ENCODE assay signal across 8 mouse cellular contexts in the genomic region with DNA sequence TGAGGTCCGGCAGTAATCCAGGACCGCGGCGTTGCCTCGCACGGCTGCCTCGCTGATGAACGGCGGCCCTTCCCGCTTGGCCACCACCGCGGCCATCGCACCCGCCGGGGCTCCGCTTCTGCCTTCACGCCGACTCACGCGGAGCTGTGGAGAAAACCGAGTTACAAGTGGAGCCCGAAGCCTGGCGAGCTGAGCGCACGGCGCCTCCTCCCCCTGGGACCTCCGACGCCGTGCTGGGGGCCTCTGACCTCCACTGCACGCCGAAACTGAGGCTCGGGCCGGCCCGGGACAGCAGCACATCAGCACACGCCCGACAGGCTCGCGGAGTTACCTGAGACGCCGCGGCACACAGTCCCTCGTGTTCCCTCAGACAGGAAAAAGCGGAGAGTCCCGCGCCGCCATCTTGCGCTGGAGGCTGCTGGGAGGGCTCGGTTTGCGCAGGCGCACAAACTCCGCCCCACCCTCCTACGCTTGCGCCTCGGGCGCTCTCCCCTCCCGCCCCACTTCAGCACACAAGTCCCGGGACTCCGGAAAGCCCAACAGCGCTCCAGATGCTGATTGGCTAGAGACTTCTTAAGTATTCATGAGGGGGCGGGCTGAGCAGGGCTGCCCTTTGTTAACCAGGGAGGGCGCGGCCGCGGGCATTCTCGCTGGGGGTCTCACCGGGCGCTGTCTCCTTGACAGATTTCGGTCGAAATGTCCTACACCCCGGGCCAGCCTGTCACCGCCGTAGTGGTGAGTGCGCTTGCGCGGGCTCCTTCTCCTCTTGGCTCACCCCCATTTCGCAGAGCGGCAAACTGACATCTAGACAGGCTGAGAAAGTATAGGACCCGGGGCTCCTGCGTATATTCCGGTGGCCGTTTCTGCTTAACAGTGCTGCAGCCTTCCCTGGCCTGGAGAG. TPM values are rescaled to one million over a fixed set of nuclear protein-coding genes. Genes with fewer than 3 reads are reported as not detected.
DNase-seq lines count a peak whose midpoint lies in the region; ATAC-seq and TF ChIP-seq lines count a peak whose summit lies in the region.

A gene (minus strand): TSS at position 430 of the 901 bp plus-strand sequence.
A gene (plus strand): TSS at position 476 of the 901 bp plus-strand sequence.

- H3K9ac ChIP-seq in forebrain, embryonic 13.5 days = peak within 1 kb of the TSS; percentile 90
- peak within 1 kb of the TSS; percentile 99 for H3K9ac ChIP-seq in liver, postnatal 0 days (replicated peaks)
- peak within 1 kb of the TSS; percentile 88 for H3K9ac ChIP-seq in neural tube, embryonic 14.5 days (replicated peaks; ENCODE audit: low read depth, low read length)

- peaks cover 41% of the 10 kb centered on the region for H3K36me3 ChIP-seq in E14TG2a.4 (ENCODE audit: insufficient read depth, low read length)
- peaks cover 31% of the 10 kb centered on the region for H3K36me3 ChIP-seq in forebrain, embryonic 13.5 days (ENCODE audit: poor library complexity, severe bottlenecking)
- H3K36me3 ChIP-seq in liver, postnatal 0 days (replicated peaks; ENCODE audit: insufficient read depth, low read length) = peaks cover 8% of the 10 kb centered on the region; the same call in 1 of the 2 replicates
- 0 out of 2 replicates have a peak, but pooled peaks cover under 1% of the 10 kb centered on the region for H3K36me3 ChIP-seq in neural tube, embryonic 14.5 days (ENCODE audit: control insufficient read depth, insufficient read depth, low read length)

- WGBS in forebrain, embryonic 13.5 days = under 1% methylated on average over 81 of the region's 81 CpGs
- WGBS in large intestine, adult 2 months = under 1% methylated on average over 81 of the region's 81 CpGs
- WGBS in liver, postnatal 0 days (ENCODE audit: insufficient replicate concordance) = 0% methylated on average over 74 of the region's 81 CpGs
- WGBS in neural tube, embryonic 14.5 days = under 1% methylated on average over 81 of the region's 81 CpGs

- peak within 1 kb of the TSS; percentile 79 for H3K27ac ChIP-seq in forebrain, embryonic 13.5 days
- peak within 1 kb of the TSS; percentile 94 for H3K27ac ChIP-seq in liver, postnatal 0 days (ENCODE audit: low read depth)
- H3K27ac ChIP-seq in neural tube, embryonic 14.5 days (ENCODE audit: low read depth, low read length) = peak within 1 kb of the TSS; percentile 87

- peak within 1 kb of the TSS; percentile 84 for H3K4me2 ChIP-seq in forebrain, embryonic 13.5 days
- H3K4me2 ChIP-seq in liver, postnatal 0 days (ENCODE audit: low read depth, low read length) = peak within 1 kb of the TSS; percentile 99
- H3K4me2 ChIP-seq in neural tube, embryonic 14.5 days (ENCODE audit: low read depth, low read length) = peak within 1 kb of the TSS; percentile 79

- intact Hi-C loops in heart, postnatal 10 days (cut with DNase I) = no loop called here

- H3K9me3 ChIP-seq in E14TG2a.4 (ENCODE audit: low read length) = no peaks in the 10 kb centered on the region
- H3K9me3 ChIP-seq in forebrain, embryonic 13.5 days (replicated peaks) = no peaks in the 10 kb centered on the region
- H3K9me3 ChIP-seq in liver, postnatal 0 days (ENCODE audit: low read length) = no peaks in the 10 kb centered on the region
- H3K9me3 ChIP-seq in neural tube, embryonic 14.5 days (ENCODE audit: control insufficient read depth, low read length) = no peaks in the 10 kb centered on the region

- TF ChIP-seq CTCF in E14TG2a.4 (conservative IDR thresholded peaks at IDR 0.05; ENCODE audit: low read length) = no peak
- TF ChIP-seq CTCF in liver, postnatal 0 days (IDR thresholded peaks at IDR 0.05; ENCODE audit: low read depth) = 0 out of 2 replicates have a peak, but pooled peaks have one; percentile 1

- DNase-seq in c-Kit-positive CD71-positive TER-119-positive erythroid progenitor cells, embryonic 14.5 days (ENCODE audit: low spot score) = peak; percentile 95
- DNase-seq in heart, postnatal 10 days = peak; percentile 97
- DNase-seq in large intestine, adult 2 months (ENCODE audit: low read depth, low spot score) = peak; percentile 92
- DNase-seq in liver, postnatal 0 days = peak; percentile 97
- peak; percentile 98 for DNase-seq in testis, postnatal 10 days (ENCODE audit: low spot score)

- peak within 1 kb of the TSS; percentile 99 for H3K4me3 ChIP-seq in E14TG2a.4 (replicated peaks; ENCODE audit: low read length)
- peak within 1 kb of the TSS; percentile 91 for H3K4me3 ChIP-seq in forebrain, embryonic 13.5 days
- peak within 1 kb of the TSS; percentile 97 for H3K4me3 ChIP-seq in liver, postnatal 0 days (ENCODE audit: low read depth, low read length)
- peak within 1 kb of the TSS; percentile 83 for H3K4me3 ChIP-seq in neural tube, embryonic 14.5 days (ENCODE audit: low read depth, low read length)

- peak; percentile 98 for ATAC-seq in forebrain, embryonic 13.5 days
- peak; percentile 93 for ATAC-seq in liver, postnatal 0 days
- ATAC-seq in neural tube, embryonic 14.5 days (ENCODE audit: low read depth) = peak; percentile 98

- TF ChIP-seq EP300 in liver, postnatal 0 days (IDR thresholded peaks at IDR 0.05; ENCODE audit: low read depth) = 0 out of 2 replicates have a peak, but pooled peaks have one; percentile 19

- peaks cover 53% of the 10 kb centered on the region for H3K4me1 ChIP-seq in E14TG2a.4 (replicated peaks; ENCODE audit: low read depth, low read length)
- H3K4me1 ChIP-seq in forebrain, embryonic 13.5 days = peaks cover 32% of the 10 kb centered on the region
- peaks cover 31% of the 10 kb centered on the region for H3K4me1 ChIP-seq in liver, postnatal 0 days (ENCODE audit: insufficient read depth)
- peaks cover 17% of the 10 kb centered on the region for H3K4me1 ChIP-seq in neural tube, embryonic 14.5 days (ENCODE audit: control insufficient read depth, insufficient read depth, low read length)

- 0 out of 2 replicates have a peak, but pooled peaks cover 3% of the 10 kb centered on the region for H3K27me3 ChIP-seq in E14TG2a.4 (ENCODE audit: insufficient read depth, low read length)
- H3K27me3 ChIP-seq in forebrain, embryonic 13.5 days = no peaks in the 10 kb centered on the region
- H3K27me3 ChIP-seq in liver, postnatal 0 days (ENCODE audit: insufficient read depth, low read length) = no peaks in the 10 kb centered on the region
- no peaks in the 10 kb centered on the region for H3K27me3 ChIP-seq in neural tube, embryonic 14.5 days (ENCODE audit: control insufficient read depth, insufficient read depth, low read length)

RNA-seq across cellular contexts. Expression of the first gene that starts in this region (rescaled TPM):
- polyA plus RNA-seq in forebrain, embryonic 13.5 days (2015; fragmentation: Nextera tagmentation; extraction: Ambion mirVana) = 133 and 136 TPM in 2 replicates
- total RNA-seq in heart, postnatal 10 days (2021) = 10 to 100 TPM; 71.4 to 82.7 TPM
- polyA plus RNA-seq in large intestine, adult 2 months (2012; rRNA removed) = 37.8 and 40.2 TPM in 2 replicates
- 169 and 174 TPM in 2 replicates for polyA plus RNA-seq in liver, postnatal 0 days (2015; fragmentation: Nextera tagmentation; extraction: Ambion mirVana)
- polyA plus RNA-seq in neural tube, embryonic 14.5 days (2014; fragmentation: Nextera tagmentation; extraction: Ambion mirVana) = 147 and 158 TPM in 2 replicates

RNA-seq across cellular contexts. Expression of the second gene that starts in this region (rescaled TPM):
- polyA plus RNA-seq in forebrain, embryonic 13.5 days (2015; fragmentation: Nextera tagmentation; extraction: Ambion mirVana) = 174 and 181 TPM in 2 replicates
- total RNA-seq in heart, postnatal 10 days (2021) = 100 to 1,000 TPM in 1 of 2 experiments, 10 to 100 TPM in 1; 89.1 to 105 TPM
- polyA plus RNA-seq in large intestine, adult 2 months (2012; rRNA removed) = 221 and 232 TPM in 2 replicates
- 32.7 and 35.6 TPM in 2 replicates for polyA plus RNA-seq in liver, postnatal 0 days (2015; fragmentation: Nextera tagmentation; extraction: Ambion mirVana)
- 103 and 149 TPM in 2 replicates for polyA plus RNA-seq in neural tube, embryonic 14.5 days (2014; fragmentation: Nextera tagmentation; extraction: Ambion mirVana)

Comparison
In these comparisons a context has a peak if more than half of its experiments do, and no peak if none do; other contexts are left out.
1. Peak in every context shown above with its lines: DNase-seq, ATAC-seq, H3K4me3 ChIP-seq and H3K27ac ChIP-seq.